Mouse (Mus musculus): ENCODE measurements around the gene Prrc2a.

Prrc2a gene

GRCm38 (mm10) chr17:35164568-35165450 is at the start of gene Prrc2a:
Gene Prrc2a, minus strand, starts transcription at chr17:35164897.
- peak; percentile 99 for DNase-seq (ENCODE audit: low spot score)

- no peak for DNase-seq (ENCODE audit: low spot score)
Measured at GRCm38 (mm10) chr17:35213071-35213470, 48.4 kb upstream of the Prrc2a start.

GRCm38 (mm10) chr17:35210593-35210992 is 45.9 kb upstream of the Prrc2a start:
- no peak for DNase-seq (ENCODE audit: low spot score)

- DNase-seq (ENCODE audit: low spot score) = no peak
Measured at GRCm38 (mm10) chr17:35209785-35210535, 45.3 kb upstream of the Prrc2a start.

- DNase-seq (ENCODE audit: low spot score) = no peak
Measured at GRCm38 (mm10) chr17:35205380-35205769, 40.7 kb upstream of the Prrc2a start.

GRCm38 (mm10) chr17:35204494-35205379 is 40.0 kb upstream of the Prrc2a start, which contains the start of gene Lta:
Gene Lta, minus strand, starts transcription at chr17:35205351.
- DNase-seq (ENCODE audit: low spot score) = no peak

GRCm38 (mm10) chr17:35202442-35202841 is 37.7 kb upstream of the Prrc2a start:
- no peak for DNase-seq (ENCODE audit: low spot score)

GRCm38 (mm10) chr17:35201787-35202186 is 37.1 kb upstream of the Prrc2a start, which contains the start of gene Tnf:
Gene Tnf, minus strand, starts transcription at chr17:35202007.
- DNase-seq (ENCODE audit: low spot score) = no peak

GRCm38 (mm10) chr17:35201128-35201527 is 36.4 kb upstream of the Prrc2a start:
- DNase-seq (ENCODE audit: low spot score) = no peak

GRCm38 (mm10) chr17:35200398-35200797 is 35.7 kb upstream of the Prrc2a start:
- DNase-seq (ENCODE audit: low spot score) = no peak

GRCm38 (mm10) chr17:35198946-35199345 is 34.2 kb upstream of the Prrc2a start:
- no peak for DNase-seq (ENCODE audit: low spot score)

- no peak for DNase-seq (ENCODE audit: low spot score)
Measured at GRCm38 (mm10) chr17:35198029-35198428, 33.3 kb upstream of the Prrc2a start.

- DNase-seq (ENCODE audit: low spot score) = no peak
Measured at GRCm38 (mm10) chr17:35197126-35197525, 32.4 kb upstream of the Prrc2a start.

- DNase-seq (ENCODE audit: low spot score) = no peak
Measured at GRCm38 (mm10) chr17:35196321-35196641, 31.6 kb upstream of the Prrc2a start.

- DNase-seq (ENCODE audit: low spot score) = peak; percentile 79
Measured at GRCm38 (mm10) chr17:35195631-35196320, 31.1 kb upstream of the Prrc2a start.

- no peak for DNase-seq (ENCODE audit: low spot score)
Measured at GRCm38 (mm10) chr17:35194844-35195630, 30.3 kb upstream of the Prrc2a start.

GRCm38 (mm10) chr17:35193881-35194843 is 29.5 kb upstream of the Prrc2a start, which contains the start of gene Ltb:
Gene Ltb, plus strand, starts transcription at chr17:35194439.
- no peak for DNase-seq (ENCODE audit: low spot score)

GRCm38 (mm10) chr17:35192924-35193323 is 28.2 kb upstream of the Prrc2a start:
- no peak for DNase-seq (ENCODE audit: low spot score)

GRCm38 (mm10) chr17:35191723-35192122 is 27.0 kb upstream of the Prrc2a start:
- DNase-seq (ENCODE audit: low spot score) = no peak

Data from embryo, embryonic 10.5 days (tissue).